Mouse (Mus musculus): ENCODE measurements around the gene Setdb2. TPM values are rescaled to one million over a fixed set of nuclear protein-coding genes. Genes with fewer than 3 reads are reported as not detected.

Gene Setdb2
- total RNA-seq (2014; rRNA removed) (4.2 and 6.5 TPM in 2 replicates), polyA plus RNA-seq (2015; fragmentation: Nextera tagmentation; extraction: Ambion mirVana) (4.4 and 5.6 TPM in 2 replicates)

DNA sequence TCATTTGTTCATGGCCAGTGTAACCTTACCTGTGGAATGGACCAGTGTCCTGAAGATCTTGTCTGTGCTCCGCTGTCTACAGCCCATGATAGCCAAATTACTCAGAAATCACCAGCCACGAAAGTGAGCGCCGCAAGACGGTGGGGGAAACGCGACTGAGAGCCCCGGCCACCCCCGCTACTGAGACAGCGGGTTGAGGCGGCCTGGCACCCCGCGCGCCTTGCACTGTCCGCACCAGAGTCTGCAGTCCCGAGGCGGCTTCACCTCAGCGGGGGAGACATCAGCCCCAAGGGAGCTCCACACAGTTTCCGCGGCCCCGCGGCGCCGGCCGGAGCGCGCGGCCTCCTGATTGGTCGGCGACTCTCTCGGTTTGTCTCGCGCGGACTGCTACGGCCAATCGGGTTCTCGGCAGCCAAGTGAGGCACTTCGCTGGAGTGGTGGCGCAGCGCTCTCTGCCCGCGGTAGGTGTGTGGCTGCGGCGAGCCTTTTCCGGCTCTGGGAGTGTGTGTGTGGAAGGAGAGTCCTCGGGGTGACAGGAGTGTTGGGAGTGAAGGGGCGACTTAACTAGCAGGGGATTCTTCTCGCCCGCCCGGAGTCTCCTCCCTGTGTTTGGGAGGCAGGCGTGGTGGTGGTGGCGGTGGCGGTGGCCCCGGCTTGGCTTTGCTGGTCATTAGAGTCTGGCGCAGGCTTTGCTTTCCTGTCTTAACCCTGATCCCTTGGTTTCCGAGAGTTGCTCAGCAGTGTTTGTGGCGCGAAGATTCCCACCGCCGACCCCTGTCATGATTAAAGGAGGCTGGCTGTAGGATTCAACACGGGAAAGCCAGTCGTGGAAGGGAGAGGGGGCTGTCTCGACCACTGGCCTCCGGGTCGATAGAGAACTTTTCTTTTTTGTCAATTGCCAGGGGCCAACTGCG is at the start of gene Setdb2, which contains the start of gene Cab39l:
TSS of gene Setdb2 (minus strand) at position 327 of the 914 bp plus-strand sequence.
TSS of gene Cab39l (plus strand) at position 415 of the 914 bp plus-strand sequence.
- 1% methylated on average over 66 of the region's 66 CpGs for WGBS
- peak within 1 kb of the TSS; percentile 59 for H3K9ac ChIP-seq (replicated peaks; ENCODE audit: low read length)
- peak within 1 kb of the TSS; percentile 94 for H3K4me2 ChIP-seq (ENCODE audit: low read depth, low read length)
- ATAC-seq (peak; percentile 100), DNase-seq (ENCODE audit: low spot score) (peak; percentile 95)
- H3K27ac ChIP-seq: peak within 1 kb of the TSS; percentile 64; the same call in 1 of the 2 replicates
- peak within 1 kb of the TSS; percentile 69 for H3K4me3 ChIP-seq (ENCODE audit: low read length)
- no peaks in the 10 kb centered on the region; the same call in 1 of the 2 replicates for H3K4me1 ChIP-seq (ENCODE audit: insufficient read depth, low read length)
- TF ChIP-seq CTCF (IDR thresholded peaks at IDR 0.05; ENCODE audit: low read depth): peak; percentile 48
- H3K36me3 ChIP-seq (ENCODE audit: insufficient read depth, low read length): no peaks in the 10 kb centered on the region
- no peaks in the 10 kb centered on the region for H3K9me3 ChIP-seq (ENCODE audit: low read length)
- H3K27me3 ChIP-seq (ENCODE audit: insufficient read depth, low read length): no peaks in the 10 kb centered on the region; the same call in 1 of the 2 replicates

DNA sequence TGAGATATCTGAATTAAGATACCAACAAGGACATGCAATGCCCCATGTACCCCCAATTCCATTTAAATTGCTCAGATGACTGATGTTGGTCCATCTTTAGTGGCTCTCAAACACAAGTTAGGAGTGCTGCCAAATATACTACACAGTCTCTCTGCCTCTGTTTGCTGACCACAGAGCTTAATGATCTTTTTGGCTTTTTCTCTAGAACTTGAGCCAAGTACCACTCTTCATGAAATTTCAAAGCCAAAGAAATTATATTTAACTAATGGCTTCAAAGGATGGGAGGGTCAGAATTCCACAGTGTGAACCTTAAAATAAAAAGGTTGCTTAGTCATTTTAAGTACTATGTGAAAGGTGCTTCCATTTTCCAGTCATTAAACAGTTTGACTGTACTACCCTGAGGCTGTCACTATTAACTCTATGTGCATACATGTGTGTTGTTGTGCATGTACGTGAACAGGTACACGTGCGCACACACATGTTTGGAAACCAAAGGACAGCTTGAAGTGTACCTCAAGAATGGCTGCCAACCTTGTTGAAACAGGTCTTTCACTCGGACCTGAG is 44.6 kb upstream of the Setdb2 start:
- Histone ChIP-seq H3K36me3 (ENCODE audit: insufficient read depth, low read length) (no peaks in the 10 kb centered on the region), H3K4me2 (ENCODE audit: low read depth, low read length) (no peak overlapping the region), H3K4me3 (ENCODE audit: low read length) (no peak overlapping the region), H3K27me3 (ENCODE audit: insufficient read depth, low read length) (no peaks in the 10 kb centered on the region), H3K27ac (no peak overlapping the region), H3K9ac (replicated peaks; ENCODE audit: low read length) (no peak overlapping the region), H3K4me1 (ENCODE audit: insufficient read depth, low read length) (no peaks in the 10 kb centered on the region), H3K9me3 (ENCODE audit: low read length) (no peaks in the 10 kb centered on the region)
- ATAC-seq: no peak
- no peak for TF ChIP-seq CTCF (IDR thresholded peaks at IDR 0.05; ENCODE audit: low read depth)
- WGBS: 96% methylated on average over 4 of the region's 4 CpGs
- DNase-seq (ENCODE audit: low spot score): no peak

DNA sequence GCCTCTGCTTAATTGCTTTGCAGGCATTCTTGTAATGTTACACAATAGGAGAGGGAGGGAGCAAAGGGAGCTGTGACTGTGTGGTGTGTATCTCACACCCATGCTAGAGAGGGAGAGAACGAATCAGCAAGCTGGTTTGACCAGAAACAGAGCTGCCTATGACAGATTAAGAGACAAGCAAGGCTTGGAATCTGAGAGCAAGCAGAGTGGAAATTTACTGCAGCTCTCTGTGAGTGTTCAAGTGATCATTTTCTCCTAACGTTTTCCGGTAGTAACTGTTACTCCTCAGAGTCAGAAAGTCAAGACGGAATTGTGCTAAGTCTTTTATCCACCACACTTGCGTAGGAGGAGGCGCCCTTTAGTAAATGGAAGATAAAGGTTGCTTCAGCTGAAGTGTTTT is 38.0 kb upstream of the Setdb2 start:
- Histone ChIP-seq H3K9me3 (ENCODE audit: low read length) (no peaks in the 10 kb centered on the region), H3K9ac (replicated peaks; ENCODE audit: low read length) (no peak overlapping the region), H3K36me3 (ENCODE audit: insufficient read depth, low read length) (no peaks in the 10 kb centered on the region), H3K27me3 (ENCODE audit: insufficient read depth, low read length) (no peaks in the 10 kb centered on the region), H3K4me1 (ENCODE audit: insufficient read depth, low read length) (no peaks in the 10 kb centered on the region), H3K27ac (peak overlapping the region; percentile 36; the same call in 1 of the 2 replicates), H3K4me3 (ENCODE audit: low read length) (no peak overlapping the region), H3K4me2 (ENCODE audit: low read depth, low read length) (peak overlapping the region; percentile 7; the same call in 1 of the 2 replicates)
- peak; percentile 7 for DNase-seq (ENCODE audit: low spot score)
- TF ChIP-seq CTCF (IDR thresholded peaks at IDR 0.05; ENCODE audit: low read depth): no peak
- 55% methylated on average over 6 of the region's 6 CpGs for WGBS
- no peak for ATAC-seq

DNA sequence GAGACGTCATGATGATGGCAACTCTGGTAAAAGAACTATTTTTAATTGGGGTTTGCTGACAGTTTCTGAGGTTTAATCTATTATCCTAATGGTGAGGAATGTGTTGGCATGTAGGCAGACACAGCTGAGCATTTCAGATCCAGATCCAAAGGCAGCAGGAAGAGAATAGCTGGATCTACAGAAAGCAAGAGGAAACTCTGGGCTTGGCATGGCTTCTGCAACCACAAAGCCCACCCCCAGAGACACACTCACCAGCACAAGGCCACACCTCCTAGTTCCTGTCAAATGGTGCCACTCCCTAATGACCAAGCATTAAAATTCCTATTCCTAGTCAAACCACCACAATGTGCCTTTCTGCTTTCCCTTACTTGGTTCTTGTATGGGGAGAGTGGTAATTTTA is 30.1 kb upstream of the Setdb2 start:
- Histone ChIP-seq H3K27ac (no peak overlapping the region), H3K27me3 (ENCODE audit: insufficient read depth, low read length) (no peaks in the 10 kb centered on the region), H3K9me3 (ENCODE audit: low read length) (no peaks in the 10 kb centered on the region), H3K4me1 (ENCODE audit: insufficient read depth, low read length) (no peaks in the 10 kb centered on the region), H3K4me3 (ENCODE audit: low read length) (no peak overlapping the region), H3K4me2 (ENCODE audit: low read depth, low read length) (no peak overlapping the region), H3K36me3 (ENCODE audit: insufficient read depth, low read length) (no peaks in the 10 kb centered on the region), H3K9ac (replicated peaks; ENCODE audit: low read length) (no peak overlapping the region)
- DNase-seq (ENCODE audit: low spot score): no peak
- no peak for ATAC-seq
- TF ChIP-seq CTCF (IDR thresholded peaks at IDR 0.05; ENCODE audit: low read depth): no peak
- WGBS: 82% methylated on average over 1 of the region's 1 CpGs

DNA sequence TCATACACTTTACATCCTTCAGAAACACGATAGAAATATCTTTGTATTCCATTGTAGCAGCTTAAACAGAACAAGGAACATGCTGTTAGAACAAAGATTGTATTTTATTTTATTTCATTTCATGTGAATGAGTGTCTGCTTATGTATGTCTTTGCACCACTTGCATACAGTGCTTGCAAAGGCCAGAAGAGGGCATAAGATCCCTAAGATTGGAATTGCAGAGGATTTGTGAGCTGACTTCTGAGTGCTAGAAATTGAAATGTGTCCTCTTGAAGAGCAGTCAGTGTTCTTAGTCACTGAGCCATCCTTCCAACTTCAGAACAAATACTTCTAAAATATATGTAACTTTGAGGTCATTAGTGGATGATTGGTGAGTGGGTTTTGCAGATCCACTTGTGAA is 27.1 kb upstream of the Setdb2 start:
- Histone ChIP-seq H3K4me2 (ENCODE audit: low read depth, low read length) (no peak overlapping the region), H3K36me3 (ENCODE audit: insufficient read depth, low read length) (no peaks in the 10 kb centered on the region), H3K9me3 (ENCODE audit: low read length) (no peaks in the 10 kb centered on the region), H3K27ac (no peak overlapping the region), H3K4me1 (ENCODE audit: insufficient read depth, low read length) (no peaks in the 10 kb centered on the region), H3K27me3 (ENCODE audit: insufficient read depth, low read length) (no peaks in the 10 kb centered on the region), H3K4me3 (ENCODE audit: low read length) (no peak overlapping the region), H3K9ac (replicated peaks; ENCODE audit: low read length) (no peak overlapping the region)
- ATAC-seq: no peak
- DNase-seq (ENCODE audit: low spot score): peak; percentile 30
- 63% methylated on average over 1 of the region's 1 CpGs for WGBS
- peak; percentile 63 for TF ChIP-seq CTCF (IDR thresholded peaks at IDR 0.05; ENCODE audit: low read depth)

- TF ChIP-seq CTCF (IDR thresholded peaks at IDR 0.05; ENCODE audit: low read depth): no peak
- WGBS: 97% methylated on average over 2 of the region's 2 CpGs
- no peak for ATAC-seq
These were observed 25.8 kb upstream of the Setdb2 start for GRCm38 (mm10) chr14:59466503-59466902.

More at GRCm38 (mm10) chr14:59466503-59466902, 25.8 kb upstream of the Setdb2 start:
- Histone ChIP-seq H3K9ac (replicated peaks; ENCODE audit: low read length) (no peak overlapping the region), H3K27me3 (ENCODE audit: insufficient read depth, low read length) (no peaks in the 10 kb centered on the region), H3K9me3 (ENCODE audit: low read length) (no peaks in the 10 kb centered on the region), H3K4me2 (ENCODE audit: low read depth, low read length) (no peak overlapping the region), H3K36me3 (ENCODE audit: insufficient read depth, low read length) (no peaks in the 10 kb centered on the region), H3K27ac (no peak overlapping the region), H3K4me1 (ENCODE audit: insufficient read depth, low read length) (no peaks in the 10 kb centered on the region), H3K4me3 (ENCODE audit: low read length) (no peak overlapping the region)
- DNase-seq (ENCODE audit: low spot score): no peak
